Mouse (Mus musculus) bone marrow, adult 2 months (tissue): ENCODE data around the gene Wdr38. TPM values are rescaled to one million over a fixed set of nuclear protein-coding genes. Genes with fewer than 3 reads are reported as not detected.

Experiments
- H3K27ac ChIP-seq: fragments of 200-500 bp; 2 replicates; pipeline ENCODE4 v1.5.1; 2012; ENCODE audit warnings: low read depth, mild to moderate bottlenecking, control low read depth, inconsistent platforms, low read length; ENCODE audit not compliant: control insufficient read depth, poor library complexity, insufficient read depth
- H3K4me1 ChIP-seq: fragments of 200-500 bp; 2 replicates; pipeline ENCODE4 v1.6.1; 2011; ENCODE audit warnings: low read length; ENCODE audit not compliant: control insufficient read depth, insufficient read depth
- H3K4me3 ChIP-seq: fragments of 200-500 bp; replicated peaks from 2 replicates; pipeline ENCODE3; 2011; ENCODE audit warnings: mild to moderate bottlenecking, low read depth, low read length, control low read depth; ENCODE audit not compliant: control insufficient read depth
- CTCF ChIP-seq: fragments of 200-500 bp; IDR thresholded peaks from 2 replicates; pipeline ENCODE4 v1.5.1; 2011; ENCODE audit warnings: low read length, control low read depth; ENCODE audit not compliant: control insufficient read depth, insufficient read depth
- POLR2A ChIP-seq: fragments of 200-500 bp; IDR thresholded peaks from 2 replicates; pipeline ENCODE4 v1.6.1; 2011; ENCODE audit warnings: low read depth, mild to moderate bottlenecking, control low read depth, low read length, borderline replicate concordance; ENCODE audit not compliant: control insufficient read depth
- WGBS: fragments of 180-500 bp; shearing (Covaris S2); methylation state at CpG from one replicate; pipeline ENCODE4 v1.1.7; 2018; 5-methylcytosine and 5-hydroxymethylcytosine counted together
- polyA plus RNA-seq: library from polyadenylated mRNA; stranded (reverse); fragments of >200 nt; gene quantifications from 2 replicates; pipeline ENCODE4 v1.2.4, GENCODE M21; 2011; ENCODE audit warnings: low replicate concordance; ENCODE audit not compliant: missing spikeins, insufficient read depth, insufficient read length

The Wdr38 gene
- polyA plus RNA-seq, 1 experiment: 2.0 TPM

- H3K4me3 ChIP-seq: no peak overlapping the region
- no peak overlapping the region for H3K27ac ChIP-seq
- no peaks in the 10 kb centered on the region for H3K4me1 ChIP-seq
- WGBS: 92% methylated on average over 1 of the region's 1 CpGs
- TF ChIP-seq POLR2A (no peak), CTCF (no peak)
Observed at GRCm38 (mm10) chr2:39048515-39048914, 51.2 kb downstream of the Wdr38 start.

Other genes with a start within 250 kb of the Wdr38 start
- 2.3 and 4.3 TPM in 2 replicates for gene Nr6a1, start 69.8 kb upstream of the Wdr38 start, polyA plus RNA-seq
- 0.92 and 1.9 TPM in 2 replicates for gene Olfml2a, start 65.5 kb upstream of the Wdr38 start, polyA plus RNA-seq
- 42.4 and 71.5 TPM in 2 replicates for gene Arpc5l, start 7.9 kb downstream of the Wdr38 start, polyA plus RNA-seq
- 129 and 218 TPM in 2 replicates for gene Rpl35, start 8.1 kb downstream of the Wdr38 start, polyA plus RNA-seq
- gene Golga1, start 68.1 kb downstream of the Wdr38 start, polyA plus RNA-seq: 16.5 and 23.6 TPM in 2 replicates
- gene Scai, start 193.3 kb downstream of the Wdr38 start, polyA plus RNA-seq: 5.9 and 7.1 TPM in 2 replicates
- 40.6 and 51.6 TPM in 2 replicates for gene Ppp6c, start 229.0 kb downstream of the Wdr38 start, polyA plus RNA-seq